Mouse (Mus musculus): Measurements from ENCODE around the gene Immp2l. TPM values are rescaled to one million over a fixed set of nuclear protein-coding genes. Genes with fewer than 3 reads are reported as not detected.

The Immp2l gene
- total RNA-seq, 2 experiments from 2014 or later, result 0.37 to 1.5 TPM

DNA sequence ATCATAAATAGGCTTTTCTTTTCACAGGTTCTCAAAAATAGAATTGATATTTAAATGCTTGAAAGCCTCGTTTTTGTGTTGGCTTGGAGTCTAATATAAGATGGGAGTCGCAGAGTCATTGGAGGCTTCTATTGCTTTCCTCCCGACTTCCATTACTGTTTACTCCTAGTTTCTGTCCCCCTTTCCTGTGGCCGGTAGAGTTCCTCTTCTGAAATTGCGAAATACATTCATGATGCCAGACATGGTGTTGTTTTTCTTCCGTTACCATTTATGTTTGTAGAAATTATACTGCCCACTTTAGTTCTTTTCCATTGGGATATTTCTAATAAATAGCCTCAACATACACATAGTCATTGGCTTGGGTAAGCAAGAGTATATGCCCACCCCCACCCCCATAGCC is 289.5 kb downstream of the Immp2l start:
- ATAC-seq (ENCODE audit: poor library complexity, severe bottlenecking), result no peak

DNA sequence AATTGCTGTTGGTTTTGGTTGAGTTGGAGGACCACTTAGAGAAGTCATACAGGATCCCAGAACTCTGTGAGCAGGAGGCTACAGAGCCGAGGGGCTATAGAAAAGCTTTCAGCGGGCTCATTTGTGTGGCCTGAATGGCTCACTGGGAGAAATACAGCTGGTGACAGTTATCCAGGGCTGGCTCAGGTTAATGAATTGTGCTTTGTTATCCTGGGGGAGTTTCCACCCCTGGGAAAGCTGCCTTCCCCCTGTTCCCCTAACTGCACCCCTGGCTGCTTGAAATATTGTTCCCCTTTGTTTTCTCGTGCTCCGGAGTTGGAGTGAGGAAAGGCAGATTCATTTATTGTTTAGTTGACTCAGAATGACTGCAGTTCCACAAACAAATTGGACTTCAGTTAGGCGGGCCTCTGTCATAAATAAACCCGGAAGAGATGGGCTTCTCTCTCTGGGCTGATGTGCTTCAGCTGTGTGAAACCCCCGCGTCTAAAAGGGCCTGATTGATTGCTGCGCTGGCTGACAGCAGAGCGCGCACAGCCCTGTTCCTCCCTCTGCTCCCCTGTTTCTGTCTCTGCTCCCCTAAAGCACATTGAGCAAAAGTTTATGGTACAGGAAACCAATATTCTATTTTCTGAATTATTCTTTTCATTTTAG is 291.0 kb downstream of the Immp2l start:
- ATAC-seq (ENCODE audit: poor library complexity, severe bottlenecking), result no peak

DNA sequence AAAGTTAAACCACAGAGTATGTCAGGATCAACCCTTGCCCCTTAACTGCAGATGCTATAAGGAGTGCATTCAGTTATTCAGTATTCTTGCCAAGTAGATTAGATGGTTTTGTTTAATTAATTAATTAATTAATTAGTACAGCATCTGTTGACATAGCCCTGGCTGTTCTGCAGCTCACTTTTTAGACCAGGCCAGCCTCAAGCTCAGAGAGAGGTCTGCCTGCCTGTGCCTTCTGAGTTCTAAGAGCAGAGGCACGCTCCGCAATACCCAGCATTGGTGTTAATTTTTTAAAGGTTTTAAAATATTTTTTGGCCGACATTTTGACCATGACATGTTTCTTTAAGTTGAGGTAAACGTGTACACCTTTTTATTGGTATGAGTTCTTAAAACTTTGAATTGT is 292.0 kb downstream of the Immp2l start:
- no peak for ATAC-seq (ENCODE audit: poor library complexity, severe bottlenecking)

DNA sequence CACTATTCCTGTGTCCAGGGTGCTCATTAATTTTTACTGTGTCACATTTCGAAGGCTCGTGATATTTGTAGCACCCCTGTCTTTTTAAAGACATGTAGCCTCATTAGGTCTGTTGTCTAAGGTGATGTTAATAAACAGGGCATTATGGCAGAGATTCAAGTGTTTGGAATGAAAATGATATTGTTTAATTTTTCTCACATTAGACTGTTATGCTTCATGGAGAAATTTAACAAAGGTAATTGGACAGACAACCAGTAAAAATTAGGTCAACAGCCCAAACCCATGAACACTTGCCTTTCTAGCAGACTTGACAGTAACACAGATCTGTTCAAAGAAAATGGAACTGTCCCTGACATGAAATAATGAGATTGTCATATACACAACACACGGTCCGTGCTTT is 292.5 kb downstream of the Immp2l start:
- ATAC-seq (ENCODE audit: poor library complexity, severe bottlenecking), result no peak

DNA sequence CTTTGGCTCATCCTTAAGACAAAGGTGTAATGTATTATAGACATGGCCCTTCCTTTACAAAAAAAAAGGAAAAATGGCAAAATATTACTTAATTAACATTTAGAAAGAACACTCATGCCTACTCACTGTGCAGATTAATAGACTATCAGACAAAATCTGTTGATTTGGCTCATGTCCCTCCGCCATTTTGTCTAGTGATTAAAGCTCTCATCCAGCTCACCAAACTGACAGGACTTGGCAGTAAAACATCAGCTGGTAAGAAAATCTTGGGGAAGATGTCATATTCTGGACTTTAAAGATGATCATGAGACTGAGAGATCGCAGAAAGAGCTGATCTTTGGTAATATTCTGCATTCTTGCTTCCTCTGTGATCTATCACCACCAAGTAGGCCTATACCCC is 293.5 kb downstream of the Immp2l start:
- ATAC-seq (ENCODE audit: poor library complexity, severe bottlenecking), result no peak

DNA sequence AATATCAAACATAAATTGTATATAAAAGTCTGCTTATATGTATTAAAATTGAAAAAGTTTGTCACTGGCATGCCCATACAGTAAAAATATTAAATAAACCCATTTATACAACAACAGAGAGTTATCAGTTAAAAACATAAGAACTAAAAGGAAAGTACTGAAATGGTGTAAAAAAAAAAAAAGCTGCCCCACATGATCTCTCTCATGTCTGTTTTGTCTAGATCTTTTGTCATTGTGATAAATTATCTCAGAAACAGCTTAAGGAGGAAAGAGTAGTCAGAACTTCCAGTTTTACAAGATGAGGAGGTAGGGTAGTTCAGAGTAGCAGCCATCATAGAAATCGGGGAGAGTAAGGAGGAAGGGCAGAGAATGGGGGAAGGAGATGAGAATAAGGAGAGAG is 298.1 kb downstream of the Immp2l start:
- ATAC-seq (ENCODE audit: poor library complexity, severe bottlenecking), result no peak

DNA sequence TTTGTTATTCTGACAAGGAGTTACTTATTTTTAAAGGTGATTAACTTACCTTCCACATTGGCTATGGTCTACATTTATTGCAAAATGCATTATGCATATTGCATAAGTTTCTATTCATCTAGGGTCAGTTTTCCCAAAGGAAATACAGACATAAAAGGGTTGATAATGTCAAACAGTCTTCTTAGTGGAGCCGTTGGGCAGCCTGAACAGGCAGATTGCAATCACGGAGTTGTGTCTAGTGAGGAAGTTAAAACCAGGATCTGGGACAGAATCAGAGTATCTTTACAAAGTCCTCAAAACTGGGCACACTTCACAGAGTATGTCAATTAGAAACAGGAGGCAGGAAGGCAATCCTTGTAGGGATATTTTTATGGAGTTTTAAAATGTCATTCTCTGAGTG is 300.5 kb downstream of the Immp2l start:
- ATAC-seq (ENCODE audit: poor library complexity, severe bottlenecking), result no peak

DNA sequence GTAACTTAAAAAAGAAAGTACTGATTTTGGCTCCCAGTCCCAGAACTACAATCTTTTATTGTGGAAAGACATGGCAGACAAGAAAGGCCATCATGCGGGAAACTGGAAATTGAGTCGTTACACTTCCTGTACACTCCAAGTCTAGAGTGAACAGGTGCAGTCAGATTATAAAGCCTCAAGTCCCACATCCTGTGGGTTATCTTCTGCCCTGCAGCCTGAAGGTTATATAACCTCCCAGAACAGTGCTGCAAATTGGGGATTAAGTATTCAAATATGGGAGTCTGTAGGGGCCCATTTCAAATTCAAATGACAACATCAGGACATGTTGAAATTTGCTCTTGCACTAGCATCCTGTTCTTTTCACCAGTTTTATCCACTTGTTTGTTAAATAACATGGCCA is 301.9 kb downstream of the Immp2l start:
- peak; percentile 45; the same call in 1 of the 2 replicates for ATAC-seq (ENCODE audit: poor library complexity, severe bottlenecking)

DNA sequence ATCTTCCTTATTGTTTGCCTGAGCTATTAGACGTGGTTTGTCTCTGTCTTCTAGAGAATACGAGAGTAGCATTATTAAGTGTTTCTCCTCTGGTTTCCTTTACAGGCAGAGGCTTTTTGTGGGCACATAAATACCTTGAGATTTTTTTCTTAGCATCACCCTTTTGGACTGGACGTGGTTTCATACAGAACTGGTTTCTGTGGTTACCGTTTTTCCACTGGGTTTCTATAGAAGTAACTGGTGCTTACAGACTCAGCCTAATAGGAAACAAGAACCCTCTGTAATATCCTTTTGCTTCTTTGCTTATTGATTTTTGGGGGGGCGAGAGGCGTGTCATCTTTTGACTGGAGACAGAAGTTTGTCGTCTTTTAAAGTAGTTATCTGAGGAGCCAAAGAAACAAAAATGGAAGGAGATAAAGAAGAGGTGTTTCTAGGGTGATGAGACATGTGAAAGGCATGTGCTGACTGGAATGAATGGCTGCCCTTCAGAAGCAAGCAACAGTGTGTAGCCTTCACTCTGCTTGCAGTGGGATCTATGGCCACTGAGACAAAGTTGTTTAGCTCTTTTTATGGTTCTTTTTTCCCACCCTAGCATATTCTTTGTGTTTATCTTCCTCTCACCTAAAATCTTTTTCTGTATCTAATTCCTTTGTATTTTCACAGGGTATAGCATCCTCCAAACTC is 307.2 kb downstream of the Immp2l start:
- ATAC-seq (ENCODE audit: poor library complexity, severe bottlenecking), result no peak

DNA sequence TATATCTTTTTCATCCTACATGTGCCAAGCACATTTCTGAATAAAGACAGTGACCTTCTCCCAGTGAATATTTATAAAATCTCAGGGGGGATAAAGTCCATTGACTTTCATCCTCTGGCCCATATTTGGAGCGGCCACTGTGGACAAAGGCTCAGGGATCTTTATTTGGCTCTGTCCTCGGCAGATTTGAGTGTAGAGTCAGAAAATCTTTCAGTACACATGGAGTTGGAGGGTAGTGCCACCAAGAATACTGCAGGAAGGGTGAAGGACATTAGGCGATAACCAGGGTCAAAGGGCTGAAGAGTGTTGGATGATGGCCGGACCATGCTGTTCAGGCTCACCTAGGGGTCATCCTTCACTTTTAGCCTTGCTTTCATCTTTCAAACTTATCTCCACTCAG is 321.7 kb downstream of the Immp2l start:
- ATAC-seq (ENCODE audit: poor library complexity, severe bottlenecking), result no peak

DNA sequence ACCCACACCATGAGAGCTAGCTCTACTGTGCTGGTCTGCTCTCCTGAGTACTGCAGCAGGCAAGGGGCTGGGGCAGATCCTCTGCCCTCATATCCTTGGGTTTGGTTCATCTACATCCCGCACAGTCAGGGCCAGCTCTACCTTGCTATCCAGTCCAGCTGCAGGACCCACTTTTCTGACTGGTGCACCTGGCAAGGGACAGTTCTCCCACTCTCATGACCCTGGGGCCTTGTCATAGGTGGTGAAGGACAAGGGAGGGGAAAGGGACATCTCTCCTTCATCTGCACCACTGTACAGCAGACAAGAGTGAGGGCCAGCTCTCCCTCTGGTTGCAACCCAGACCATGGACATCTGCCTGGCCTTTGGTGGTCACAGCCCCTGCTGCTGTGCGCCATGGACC is 323.6 kb downstream of the Immp2l start:
- ATAC-seq (ENCODE audit: poor library complexity, severe bottlenecking), result no peak

DNA sequence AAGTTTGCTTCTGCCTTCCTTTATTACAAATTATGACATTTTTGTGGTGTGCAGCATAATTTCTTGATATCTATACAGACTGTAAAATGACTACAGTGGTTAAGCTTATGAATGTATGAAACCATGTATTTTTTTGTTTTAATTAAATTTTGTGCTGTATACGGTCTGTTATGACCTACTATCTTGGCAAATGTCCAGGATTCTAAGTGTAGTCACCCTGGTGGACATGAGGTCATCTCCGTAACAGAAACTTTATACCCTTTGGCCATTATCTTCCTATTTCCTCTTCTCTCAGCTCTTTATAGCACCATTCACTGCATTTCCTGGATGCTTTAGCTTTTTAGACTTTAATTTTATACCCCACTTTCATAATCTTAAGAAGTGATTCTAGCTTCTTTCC is 325.5 kb downstream of the Immp2l start:
- no peak for ATAC-seq (ENCODE audit: poor library complexity, severe bottlenecking)

DNA sequence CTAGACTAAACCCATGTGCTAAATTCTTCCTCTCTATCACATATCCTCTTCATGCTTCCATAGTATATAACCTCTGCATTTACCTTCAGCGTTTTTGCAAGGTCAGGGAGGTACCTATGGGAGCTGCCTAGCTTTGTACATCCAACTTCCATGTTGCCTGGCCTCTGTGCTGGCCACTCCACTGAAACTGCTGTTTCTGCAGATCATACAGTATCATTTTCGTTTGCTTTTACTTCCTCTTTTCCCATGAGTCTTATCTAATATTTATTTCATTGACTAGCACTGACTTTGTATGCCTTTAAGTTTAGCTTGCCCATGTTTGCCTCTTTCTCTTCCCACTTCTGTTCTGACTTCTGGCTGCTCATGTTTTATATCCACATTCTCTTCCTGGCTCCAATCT is 325.9 kb downstream of the Immp2l start:
- peak; percentile 43 for ATAC-seq (ENCODE audit: poor library complexity, severe bottlenecking)

DNA sequence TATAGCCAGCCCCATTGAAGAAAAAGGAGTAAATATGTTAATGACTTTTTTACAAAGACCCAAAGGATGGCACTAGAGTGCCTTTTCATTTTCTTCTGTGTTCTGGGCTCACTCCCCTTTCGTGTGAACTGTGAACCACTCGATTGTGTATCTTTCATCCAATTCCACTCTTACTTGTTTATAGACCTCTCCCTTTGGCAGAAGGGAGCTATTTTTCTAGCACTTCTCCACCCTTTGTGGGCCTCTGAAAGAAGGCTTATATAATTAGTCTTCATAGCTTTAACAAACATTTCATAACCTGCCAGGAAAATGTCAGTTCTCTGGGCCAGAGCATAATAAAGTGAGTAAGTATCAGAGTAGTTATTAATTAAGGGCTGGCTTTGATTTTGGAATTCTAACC is 327.4 kb downstream of the Immp2l start:
- no peak for ATAC-seq (ENCODE audit: poor library complexity, severe bottlenecking)

DNA sequence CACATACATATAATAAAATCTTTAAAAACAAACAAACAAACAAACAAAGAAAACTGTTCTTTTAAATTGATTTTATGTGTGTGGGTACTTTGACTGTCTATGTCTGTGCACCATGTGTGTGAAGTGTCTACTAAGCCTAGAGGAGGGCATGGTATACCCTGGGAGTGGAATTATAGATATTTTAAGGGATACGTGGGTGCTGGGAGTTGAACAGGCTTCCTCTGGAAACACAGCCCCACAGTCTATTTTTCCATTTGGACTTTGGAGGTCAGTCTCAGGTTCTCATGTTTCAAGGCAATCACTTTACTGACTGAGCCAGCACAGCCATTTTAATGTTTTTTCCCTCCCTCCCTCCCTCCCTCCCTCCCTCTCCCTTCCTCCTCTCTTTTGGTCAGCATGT is 331.0 kb downstream of the Immp2l start:
- no peak for ATAC-seq (ENCODE audit: poor library complexity, severe bottlenecking)

DNA sequence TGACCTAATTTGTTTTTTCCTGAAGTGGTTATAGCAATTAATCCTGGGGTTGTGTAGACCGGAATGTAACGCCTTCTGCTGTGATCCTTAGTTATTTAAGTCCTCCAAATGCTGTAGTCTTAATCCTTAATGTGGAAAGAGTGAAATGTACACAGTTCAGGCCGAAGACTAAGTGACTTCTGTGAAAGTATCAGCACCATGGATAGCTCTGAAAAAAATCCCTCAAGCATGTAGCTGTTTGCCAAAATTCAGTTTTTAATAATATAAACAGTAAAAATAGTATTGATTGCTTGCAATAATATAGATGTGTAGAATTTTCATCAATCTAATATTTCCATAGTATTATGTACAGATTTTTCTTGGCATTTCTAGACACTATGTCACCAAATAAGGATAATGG is 332.1 kb downstream of the Immp2l start:
- ATAC-seq (ENCODE audit: poor library complexity, severe bottlenecking), result no peak

DNA sequence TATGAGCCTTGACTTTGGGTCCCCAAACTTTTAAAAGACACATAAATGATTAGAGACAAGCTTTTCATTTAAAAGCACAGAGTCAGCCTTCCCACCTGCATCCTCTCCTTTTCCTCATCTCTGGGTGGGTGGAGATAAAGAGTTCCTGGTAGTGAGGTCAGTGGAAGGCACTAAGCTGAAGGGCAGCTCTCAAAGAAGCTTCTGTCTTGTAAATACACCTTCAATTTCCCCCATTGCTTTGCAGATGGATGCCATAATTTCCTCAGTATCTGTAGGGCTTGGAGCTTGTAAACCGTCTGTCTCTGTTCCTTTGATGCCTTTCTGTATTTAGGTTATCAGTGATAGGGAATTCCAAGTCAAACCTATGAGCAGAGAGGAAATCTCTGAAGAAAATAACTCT is 362.8 kb downstream of the Immp2l start:
- no peak for ATAC-seq (ENCODE audit: poor library complexity, severe bottlenecking)

DNA sequence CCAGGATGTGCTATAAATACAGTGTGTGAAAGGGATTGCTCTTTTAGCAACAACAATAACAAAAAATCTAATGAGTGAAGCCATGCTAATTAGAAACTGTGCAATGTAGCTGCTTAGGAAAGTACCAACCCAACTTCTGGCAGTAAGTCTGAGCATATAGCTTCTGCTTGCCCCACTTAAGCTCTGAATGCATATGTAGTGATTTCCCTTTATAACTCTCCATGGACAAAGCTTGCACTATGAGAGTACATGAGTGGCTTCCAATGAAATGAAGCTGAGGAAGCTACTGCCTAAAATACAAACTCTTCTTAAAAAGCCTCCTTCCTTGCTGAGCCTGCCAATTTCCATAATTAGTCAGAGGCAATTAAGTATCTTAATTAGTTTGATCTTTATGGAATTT is 370.3 kb downstream of the Immp2l start:
- ATAC-seq (ENCODE audit: poor library complexity, severe bottlenecking), result no peak

DNA sequence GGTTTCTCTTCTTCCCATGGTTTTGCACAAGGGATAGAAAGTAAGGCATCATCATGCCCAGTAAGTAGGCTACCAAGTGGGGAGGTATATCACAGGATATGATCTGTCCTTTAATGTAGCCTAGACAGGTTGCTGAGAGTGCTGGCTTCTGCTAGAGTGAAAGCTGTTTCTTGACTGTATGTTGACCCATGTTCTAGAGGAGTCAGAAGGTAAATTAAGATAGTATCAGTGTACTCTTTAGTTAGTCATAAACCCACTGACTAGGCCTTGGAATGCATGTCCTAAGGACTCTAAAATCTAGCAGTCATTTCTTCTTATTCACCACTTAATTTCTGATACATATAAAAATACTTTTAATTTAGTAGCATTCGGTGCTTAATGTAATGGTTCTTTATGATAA is 377.2 kb downstream of the Immp2l start:
- no peak for ATAC-seq (ENCODE audit: poor library complexity, severe bottlenecking)

DNA sequence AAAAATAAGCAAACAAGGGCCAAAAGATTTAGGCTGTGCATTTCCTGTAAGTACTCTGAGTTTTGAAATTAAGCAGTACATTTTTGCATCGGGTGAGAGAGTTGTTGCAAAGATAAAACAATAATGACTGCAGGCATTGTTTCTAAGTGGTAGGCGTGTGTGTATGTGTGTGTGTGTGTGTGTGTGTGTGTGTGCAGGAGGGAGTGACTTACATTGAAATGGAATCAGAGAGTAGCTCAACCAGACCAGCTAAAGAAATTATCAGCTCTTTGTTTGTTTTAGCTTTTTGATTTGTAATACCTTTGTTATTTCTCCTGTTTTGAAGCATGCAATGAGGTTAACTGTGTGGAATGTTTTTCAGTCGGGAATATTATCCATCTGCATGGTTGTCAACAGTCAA is 378.0 kb downstream of the Immp2l start:
- no peak for ATAC-seq (ENCODE audit: poor library complexity, severe bottlenecking)

DNA sequence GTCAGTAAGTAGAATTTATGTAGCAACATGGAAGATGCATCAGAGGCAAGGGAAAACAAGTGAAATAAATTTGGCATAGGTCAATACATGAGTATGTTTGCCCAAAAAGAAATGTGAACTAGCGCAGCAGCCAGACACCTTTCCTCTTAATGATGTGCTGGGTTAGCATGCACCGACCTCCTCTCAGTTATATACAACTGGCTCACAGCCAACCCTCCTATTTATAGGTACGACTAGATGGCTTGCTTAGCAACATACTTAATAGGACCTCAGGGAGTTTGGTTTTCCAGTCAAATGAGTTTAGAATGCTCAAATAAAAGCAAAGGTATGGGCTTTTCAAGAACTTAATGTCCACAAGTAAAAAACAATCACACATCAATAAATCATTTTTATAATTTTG is 385.5 kb downstream of the Immp2l start:
- ATAC-seq (ENCODE audit: poor library complexity, severe bottlenecking), result no peak

DNA sequence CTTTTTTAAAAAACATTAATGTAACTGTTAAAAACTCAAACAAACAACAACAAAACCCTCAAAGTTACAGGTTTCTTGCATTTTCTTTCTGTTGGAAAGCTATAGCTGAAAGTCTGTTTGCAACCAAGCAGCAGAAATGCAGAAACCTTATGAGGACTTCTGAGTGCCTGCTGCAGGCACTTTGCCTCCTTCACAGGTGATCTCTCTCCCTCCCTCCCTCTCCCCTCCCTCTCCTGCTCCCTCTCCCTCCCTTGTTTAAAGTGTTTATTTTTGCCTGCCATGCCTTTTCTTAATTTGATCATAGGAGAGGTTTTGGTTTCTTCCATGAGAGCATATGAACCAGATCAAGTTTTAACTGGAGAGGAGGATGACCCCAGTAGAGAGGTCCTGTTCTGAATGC is 392.7 kb downstream of the Immp2l start:
- ATAC-seq (ENCODE audit: poor library complexity, severe bottlenecking), result no peak

DNA sequence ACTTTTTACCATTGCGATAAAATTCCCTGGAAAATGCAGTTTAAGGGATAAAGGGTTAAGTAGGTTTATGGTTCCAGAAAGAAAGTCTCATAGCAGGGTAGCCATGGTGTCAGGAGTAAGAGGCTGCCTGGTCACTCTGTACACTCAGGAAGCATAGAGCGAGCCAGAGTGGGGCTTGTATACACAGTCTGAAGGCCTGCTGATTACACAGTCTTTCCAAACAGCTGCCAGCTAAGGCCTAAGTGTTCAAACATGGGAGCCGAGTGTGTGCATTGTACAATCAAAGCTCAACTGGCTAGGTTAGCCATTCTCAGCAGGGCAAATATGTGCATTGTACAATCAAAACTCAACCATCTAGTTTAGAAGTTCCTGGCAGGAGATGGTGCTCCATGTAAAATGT is 393.2 kb downstream of the Immp2l start:
- ATAC-seq (ENCODE audit: poor library complexity, severe bottlenecking), result no peak
